Mouse (Mus musculus): ENCODE results near the gene Rftn2.

DNA sequence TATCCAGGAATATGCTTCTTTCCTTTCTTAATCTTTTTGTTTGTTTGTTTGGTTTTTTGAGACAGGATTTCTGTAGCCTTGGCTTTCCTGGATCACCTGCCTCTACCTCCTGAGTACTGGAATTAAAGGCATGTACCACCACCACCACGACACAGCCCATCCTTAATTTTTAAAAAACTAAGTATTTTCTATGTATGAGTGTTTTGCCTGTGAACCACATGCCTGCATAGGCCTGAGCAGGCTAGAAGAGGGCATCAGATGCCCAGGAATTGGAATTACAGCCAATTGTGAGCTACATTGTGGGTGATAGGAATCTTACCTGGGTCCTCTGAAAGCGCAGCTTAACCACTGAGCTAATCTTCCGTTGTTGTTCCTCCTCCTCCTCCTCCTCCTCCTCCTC is 92.3 kb downstream of the Rftn2 start:
- no peak for TF ChIP-seq POLR2A (IDR thresholded peaks at IDR 0.05; ENCODE audit: insufficient read length, low read depth)
- TF ChIP-seq POLR2AphosphoS2 (IDR thresholded peaks at IDR 0.05; ENCODE audit: insufficient read length, low read depth) = no peak
- no peak for TF ChIP-seq SRF (IDR thresholded peaks at IDR 0.05; ENCODE audit: control insufficient read depth, insufficient read length, low read depth)
- no peak for TF ChIP-seq E2F4 (IDR thresholded peaks at IDR 0.05; ENCODE audit: insufficient read depth)
- no peak for TF ChIP-seq MAX (IDR thresholded peaks at IDR 0.05; ENCODE audit: low read depth)
- no peak for TF ChIP-seq USF1 (IDR thresholded peaks at IDR 0.05; ENCODE audit: low read depth)
- TF ChIP-seq TCF3 (IDR thresholded peaks at IDR 0.05; ENCODE audit: insufficient read length, low read depth) = no peak
- TF ChIP-seq CEBPB (IDR thresholded peaks at IDR 0.05; ENCODE audit: insufficient read depth, poor library complexity, severe bottlenecking) = no peak
